Mouse (Mus musculus): ENCODE data around the gene Cldn34b3.
"Not testable (repeated sequence)": the region's sequence is repeated elsewhere in the genome, so short reads cannot be mapped to it uniquely, and the experiment has no call there.

Cldn34b3 gene

GRCm38 (mm10) chrX:76264004-76264403 is at the start of gene Cldn34b3:
Gene Cldn34b3 (plus strand): TSS chrX:76264304.
- not testable (repeated sequence) for DNase-seq (ENCODE audit: low spot score in 2 of 2)

Data from right cerebral cortex, postnatal 36 days (tissue).